Mouse (Mus musculus) liver, adult (tissue): ENCODE measurements around the gene Ptger2.
"Not testable (repeated sequence)": the region's sequence is repeated elsewhere in the genome, so short reads cannot be mapped to it uniquely, and the experiment has no call there.

Experiments used
- GATA4 ChIP-seq: IDR thresholded peaks from 2 replicates; pipeline ENCODE4 v1.6.1; 2014; ENCODE audit warnings: mild to moderate bottlenecking, low read length; ENCODE audit not compliant: insufficient replicate concordance

The Ptger2 gene

GRCm38 (mm10) chr14:44987674-44988355, at the start of gene Ptger2:
Gene Ptger2, plus strand, starts transcription at chr14:44988195.
- TF ChIP-seq GATA4 = not testable (repeated sequence)

- TF ChIP-seq GATA4 = no peak
These were observed 27.2 kb upstream of the Ptger2 start for GRCm38 (mm10) chr14:44960746-44961145.

- TF ChIP-seq GATA4 = no peak
These were observed 8.1 kb upstream of the Ptger2 start for GRCm38 (mm10) chr14:44979887-44980286.

- no peak for TF ChIP-seq GATA4
These were observed 6.5 kb upstream of the Ptger2 start for GRCm38 (mm10) chr14:44981490-44981889.

- no peak for TF ChIP-seq GATA4
These were observed 3.9 kb upstream of the Ptger2 start for GRCm38 (mm10) chr14:44984106-44984505.

GRCm38 (mm10) chr14:44986248-44986647, 1.7 kb upstream of the Ptger2 start:
- no peak for TF ChIP-seq GATA4

- no peak for TF ChIP-seq GATA4
These were observed 541 bp downstream of the Ptger2 start for GRCm38 (mm10) chr14:44988456-44989016.

- no peak for TF ChIP-seq GATA4
These were observed 1.2 kb downstream of the Ptger2 start for GRCm38 (mm10) chr14:44989017-44989721.

- TF ChIP-seq GATA4 = no peak
These were observed 1.8 kb downstream of the Ptger2 start for GRCm38 (mm10) chr14:44989751-44990150.

- TF ChIP-seq GATA4 = no peak
These were observed 6.3 kb downstream of the Ptger2 start for GRCm38 (mm10) chr14:44994337-44994736.

- TF ChIP-seq GATA4 = no peak
These were observed 12.2 kb downstream of the Ptger2 start for GRCm38 (mm10) chr14:45000086-45000769.

GRCm38 (mm10) chr14:45005698-45006283, 17.8 kb downstream of the Ptger2 start:
- TF ChIP-seq GATA4 = no peak

GRCm38 (mm10) chr14:45009242-45009641, 21.2 kb downstream of the Ptger2 start:
- no peak for TF ChIP-seq GATA4

GRCm38 (mm10) chr14:45011260-45011659, 23.3 kb downstream of the Ptger2 start:
- TF ChIP-seq GATA4 = no peak

- TF ChIP-seq GATA4 = no peak
These were observed 23.7 kb downstream of the Ptger2 start for GRCm38 (mm10) chr14:45011671-45012070.

- no peak for TF ChIP-seq GATA4
These were observed 33.6 kb downstream of the Ptger2 start for GRCm38 (mm10) chr14:45021551-45021950.

- TF ChIP-seq GATA4 = no peak
These were observed 46.3 kb downstream of the Ptger2 start for GRCm38 (mm10) chr14:45034293-45034692.
